ENCODE assay signal across 8 mouse cellular contexts in genomic region chr19:57403700-57404501, GRCm38 (mm10). TPM values are rescaled to one million over a fixed set of nuclear protein-coding genes. Genes with fewer than 3 reads are reported as not detected.
DNase-seq lines count a peak whose midpoint lies in the region; ATAC-seq and TF ChIP-seq lines count a peak whose summit lies in the region.

No protein-coding gene starts in this region.

- no peaks in the 10 kb centered on the region for H3K36me3 ChIP-seq in MEL (ENCODE audit: control insufficient read depth in 1 of 2, insufficient read depth in 2 of 2, low read length in 2 of 2)
- no peaks in the 10 kb centered on the region for H3K36me3 ChIP-seq in forebrain, postnatal 0 days (ENCODE audit: insufficient read depth)
- no peaks in the 10 kb centered on the region for H3K36me3 ChIP-seq in hindbrain, embryonic 11.5 days (ENCODE audit: control insufficient read depth, insufficient read depth, low read length)
- H3K36me3 ChIP-seq in lung, postnatal 0 days (ENCODE audit: insufficient read depth, low read length) = no peaks in the 10 kb centered on the region

- 0 out of 2 replicates have a peak overlapping the region, but pooled peaks have one; percentile 0 for H3K4me2 ChIP-seq in forebrain, postnatal 0 days (ENCODE audit: low read depth)
- peak overlapping the region; percentile 18; the same call in 1 of the 2 replicates for H3K4me2 ChIP-seq in hindbrain, embryonic 11.5 days (replicated peaks; ENCODE audit: low read depth, low read length)
- no peak overlapping the region; the same call in 1 of the 2 replicates for H3K4me2 ChIP-seq in lung, postnatal 0 days (replicated peaks; ENCODE audit: low read depth, low read length)

- H3K9me3 ChIP-seq in MEL (replicated peaks; ENCODE audit: insufficient read depth, low read length) = no peaks in the 10 kb centered on the region
- no peaks in the 10 kb centered on the region for H3K9me3 ChIP-seq in forebrain, postnatal 0 days (ENCODE audit: low read length)
- no peaks in the 10 kb centered on the region for H3K9me3 ChIP-seq in hindbrain, embryonic 11.5 days (ENCODE audit: control insufficient read depth, low read length)
- no peaks in the 10 kb centered on the region for H3K9me3 ChIP-seq in lung, postnatal 0 days (ENCODE audit: low read length)

- peaks cover 0 to 5% of the 10 kb centered on the region in 2 experiments; a peak in 1 of 4 replicates for H3K4me1 ChIP-seq in MEL (ENCODE audit: control insufficient read depth in 1 of 2, insufficient read depth in 2 of 2, low read length in 2 of 2)
- H3K4me1 ChIP-seq in cerebellum, adult 2 months (ENCODE audit: control insufficient read depth, insufficient read depth, low read length) = no peaks in the 10 kb centered on the region
- H3K4me1 ChIP-seq in forebrain, postnatal 0 days (ENCODE audit: insufficient read depth) = no peaks in the 10 kb centered on the region
- H3K4me1 ChIP-seq in hindbrain, embryonic 11.5 days (replicated peaks; ENCODE audit: control insufficient read depth, insufficient read depth, low read length) = no peaks in the 10 kb centered on the region
- no peaks in the 10 kb centered on the region for H3K4me1 ChIP-seq in lung, postnatal 0 days (ENCODE audit: insufficient read depth, low read depth, low read length)

- TF ChIP-seq CTCF in MEL (IDR thresholded peaks at IDR 0.05 in 2 of 3, conservative IDR thresholded peaks at IDR 0.05 in 1 of 3; ENCODE audit: control insufficient read depth in 1 of 3, insufficient read depth in 1 of 3, low read depth in 2 of 3, low read length in 3 of 3, poor library complexity in 1 of 3, severe bottlenecking in 1 of 3) = peak; percentile 71 to 97 (median 84)
- TF ChIP-seq CTCF in cerebellum, adult 2 months (IDR thresholded peaks at IDR 0.05; ENCODE audit: borderline replicate concordance, insufficient read depth, low read depth, low read length) = peak; percentile 83
- peak; percentile 76 for TF ChIP-seq CTCF in forebrain, postnatal 0 days (IDR thresholded peaks at IDR 0.05; ENCODE audit: low read depth)
- peak; percentile 90 for TF ChIP-seq CTCF in lung, postnatal 0 days (IDR thresholded peaks at IDR 0.05)

- DNase-seq in MEL (ENCODE audit: low read depth, low spot score) = peak; percentile 70
- DNase-seq in cerebellum, adult 2 months = peak; percentile 66 to 79
- peak; percentile 63 for DNase-seq in forebrain, postnatal 0 days
- peak; percentile 90 for DNase-seq in hindbrain, embryonic 11.5 days (ENCODE audit: low spot score)
- DNase-seq in layer of hippocampus, adult 9-11 months = peak; percentile 25
- DNase-seq in lung, postnatal 0 days (ENCODE audit: low spot score) = peak; percentile 82
- peak; percentile 89 for DNase-seq in ovary, postnatal 14 days (ENCODE audit: low spot score)
- peak; percentile 48 to 81 for DNase-seq in thymus, postnatal 10 days (ENCODE audit: low spot score in 2 of 2)

- H3K27ac ChIP-seq in MEL (ENCODE audit: control insufficient read depth, low read depth, low read length) = no peak overlapping the region
- no peak overlapping the region for H3K27ac ChIP-seq in cerebellum, adult 2 months (ENCODE audit: insufficient read depth, low read length)
- no peak overlapping the region for H3K27ac ChIP-seq in forebrain, postnatal 0 days (ENCODE audit: low read depth, low read length)
- H3K27ac ChIP-seq in hindbrain, embryonic 11.5 days (ENCODE audit: low read depth, low read length) = no peak overlapping the region
- no peak overlapping the region for H3K27ac ChIP-seq in lung, postnatal 0 days (ENCODE audit: low read length)

- WGBS in cerebellum, adult 2 months = 11% methylated on average over 24 of the region's 24 CpGs
- WGBS in forebrain, postnatal 0 days = 13% methylated on average over 24 of the region's 24 CpGs
- 14% methylated on average over 24 of the region's 24 CpGs for WGBS in hindbrain, embryonic 11.5 days
- 8% methylated on average over 24 of the region's 24 CpGs for WGBS in lung, postnatal 0 days

- TF ChIP-seq RAD21 in MEL (IDR thresholded peaks at IDR 0.05; ENCODE audit: low read depth, low read length) = peak; percentile 83

- H3K79me2 ChIP-seq in MEL (ENCODE audit: control insufficient read depth, insufficient read depth, low read length, poor library complexity) = no peaks in the 10 kb centered on the region

- no peak for TF ChIP-seq POLR2A in MEL (IDR thresholded peaks at IDR 0.05; ENCODE audit: control insufficient read depth in 1 of 2, insufficient read depth in 1 of 2, low read depth in 1 of 2, low read length in 2 of 2, poor library complexity in 1 of 2)
- no peak for TF ChIP-seq POLR2A in cerebellum, adult 2 months (IDR thresholded peaks at IDR 0.05; ENCODE audit: borderline replicate concordance, insufficient read depth, low read length)

- peak; percentile 20; the same call in 1 of the 2 replicates for ATAC-seq in forebrain, postnatal 0 days
- peak; percentile 78 for ATAC-seq in hindbrain, embryonic 11.5 days (ENCODE audit: low FRiP score)
- ATAC-seq in lung, postnatal 0 days = peak; percentile 74

- no peaks in the 10 kb centered on the region for H3K27me3 ChIP-seq in MEL (ENCODE audit: control insufficient read depth in 1 of 2, insufficient read depth in 2 of 2, low read length in 2 of 2)
- H3K27me3 ChIP-seq in cerebellum, adult 2 months (ENCODE audit: control insufficient read depth, insufficient read depth, low read length) = no peaks in the 10 kb centered on the region
- H3K27me3 ChIP-seq in forebrain, postnatal 0 days (ENCODE audit: insufficient read depth, low read length) = no peaks in the 10 kb centered on the region
- H3K27me3 ChIP-seq in hindbrain, embryonic 11.5 days (ENCODE audit: control insufficient read depth, insufficient read depth, low read length) = no peaks in the 10 kb centered on the region
- H3K27me3 ChIP-seq in lung, postnatal 0 days (replicated peaks; ENCODE audit: insufficient read depth, low read length) = no peaks in the 10 kb centered on the region

- no peak overlapping the region for H3K9ac ChIP-seq in MEL (ENCODE audit: control insufficient read depth, low read depth, low read length, poor library complexity, severe bottlenecking)
- H3K9ac ChIP-seq in forebrain, postnatal 0 days = no peak overlapping the region
- H3K9ac ChIP-seq in hindbrain, embryonic 11.5 days (ENCODE audit: low read depth, low read length) = no peak overlapping the region
- no peak overlapping the region for H3K9ac ChIP-seq in lung, postnatal 0 days (replicated peaks; ENCODE audit: low read depth)

- H3K4me3 ChIP-seq in MEL (ENCODE audit: control insufficient read depth in 1 of 2, insufficient read depth in 1 of 2, low read depth in 2 of 2, low read length in 2 of 2) = no peak overlapping the region
- H3K4me3 ChIP-seq in cerebellum, adult 2 months (replicated peaks; ENCODE audit: insufficient read depth, low read depth, low read length) = no peak overlapping the region
- no peak overlapping the region for H3K4me3 ChIP-seq in forebrain, postnatal 0 days (ENCODE audit: low read depth, low read length)
- H3K4me3 ChIP-seq in hindbrain, embryonic 11.5 days (ENCODE audit: low read depth, low read length) = no peak overlapping the region
- no peak overlapping the region for H3K4me3 ChIP-seq in lung, postnatal 0 days (ENCODE audit: low read depth, low read length)

- no peak for TF ChIP-seq EP300 in MEL (IDR thresholded peaks at IDR 0.05; ENCODE audit: low read depth in 1 of 2, low read length in 2 of 2)
- 0 out of 2 replicates have a peak, but pooled peaks have one; percentile 12 for TF ChIP-seq EP300 in lung, postnatal 0 days (IDR thresholded peaks at IDR 0.05)

TF ChIP-seq in MEL, 35 proteins besides CTCF, POLR2A, EP300 and RAD21:
- TF ChIP-seq ELF1 (IDR thresholded peaks at IDR 0.05; ENCODE audit: low read depth, low read length) (peak; percentile 81), SMC3 (IDR thresholded peaks at IDR 0.05; ENCODE audit: low read depth, low read length) (peak; percentile 86), MYC (IDR thresholded peaks at IDR 0.05; ENCODE audit: low read depth, low read length) (no peak), ZC3H11A (IDR thresholded peaks at IDR 0.05; ENCODE audit: low read depth, low read length) (peak; percentile 73), E2F4 (IDR thresholded peaks at IDR 0.05; ENCODE audit: borderline replicate concordance, low read depth, low read length) (no peak), TBP (IDR thresholded peaks at IDR 0.05; ENCODE audit: low read depth, low read length) (peak; percentile 94), ZNF384 (IDR thresholded peaks at IDR 0.05; ENCODE audit: low read depth, low read length) (peak; percentile 74), CHD1 (IDR thresholded peaks at IDR 0.05; ENCODE audit: low read depth, low read length) (no peak), MAZ (IDR thresholded peaks at IDR 0.05; ENCODE audit: low read depth, low read length) (no peak)

RNA-seq across cellular contexts. Expression of gene Fam160b1, which starts 43.4 kb away (rescaled TPM):
- 8.6 and 8.8 TPM in 2 replicates for total RNA-seq in MEL (2012; rRNA removed)
- polyA plus RNA-seq in MEL (2012; ENCODE audit: insufficient read depth in 1 of 2, insufficient read length in 2 of 2, low read depth in 1 of 2, low replicate concordance in 2 of 2, missing spikeins in 1 of 2) = 10 to 100 TPM; 19.0 to 28.3 TPM
- 18.9 and 20.5 TPM in 2 replicates for polyA plus RNA-seq in cerebellum, adult 2 months (2012; rRNA removed)
- 19.7 and 23.0 TPM in 2 replicates for total RNA-seq in forebrain, postnatal 0 days (2014; rRNA removed)
- 9.0 and 10.8 TPM in 2 replicates for polyA plus RNA-seq in forebrain, postnatal 0 days (2015; fragmentation: Nextera tagmentation; extraction: Ambion mirVana)
- polyA plus RNA-seq in hindbrain, embryonic 11.5 days (2014; fragmentation: Nextera tagmentation; extraction: Ambion mirVana) = 14.2 and 15.4 TPM in 2 replicates
- polyA plus RNA-seq in lung, postnatal 0 days (2015; fragmentation: Nextera tagmentation; extraction: Ambion mirVana) = 14.7 and 14.9 TPM in 2 replicates

RNA-seq across cellular contexts. Expression of gene Trub1, which starts 48.8 kb away (rescaled TPM):
- total RNA-seq in MEL (2012; rRNA removed) = 31.9 and 41.6 TPM in 2 replicates
- polyA plus RNA-seq in MEL (2012; ENCODE audit: insufficient read depth in 1 of 2, insufficient read length in 2 of 2, low read depth in 1 of 2, low replicate concordance in 2 of 2, missing spikeins in 1 of 2) = 10 to 100 TPM in 1 of 2 experiments, not detected in 1; 38.2 TPM
- 17.8 and 19.0 TPM in 2 replicates for polyA plus RNA-seq in cerebellum, adult 2 months (2012; rRNA removed)
- 26.1 and 27.7 TPM in 2 replicates for total RNA-seq in forebrain, postnatal 0 days (2014; rRNA removed)
- polyA plus RNA-seq in forebrain, postnatal 0 days (2015; fragmentation: Nextera tagmentation; extraction: Ambion mirVana) = 17.2 and 21.5 TPM in 2 replicates
- polyA plus RNA-seq in hindbrain, embryonic 11.5 days (2014; fragmentation: Nextera tagmentation; extraction: Ambion mirVana) = 14.8 and 17.8 TPM in 2 replicates
- polyA plus RNA-seq in lung, postnatal 0 days (2015; fragmentation: Nextera tagmentation; extraction: Ambion mirVana) = 8.5 and 9.0 TPM in 2 replicates

Comparison
In these comparisons a context has a peak if more than half of its experiments do, and no peak if none do; other contexts are left out.
1. DNase-seq: peak in every context shown above with its lines; median percentile 90 in hindbrain, embryonic 11.5 days; 89 in ovary, postnatal 14 days; 82 in lung, postnatal 0 days; 72 in cerebellum, adult 2 months; 70 in MEL; 64 in thymus, postnatal 10 days; 63 in forebrain, postnatal 0 days; 25 in layer of hippocampus, adult 9-11 months.
2. ATAC-seq: peak in every context shown above with its lines; median percentile 78 in hindbrain, embryonic 11.5 days; 74 in lung, postnatal 0 days; 20 in forebrain, postnatal 0 days.